Mouse (Mus musculus) brain, embryonic 14.5 days (tissue): ENCODE data around the gene Cep164.

ENCODE experiments used
- CTCF ChIP-seq: fragments of 200-500 bp; IDR thresholded peaks from 2 replicates; pipeline ENCODE4 v1.5.1; 2012; ENCODE audit warnings: inconsistent platforms, mild to moderate bottlenecking, moderate library complexity, borderline replicate concordance; ENCODE audit not compliant: insufficient read depth, insufficient read length; ENCODE audit errors: extremely low read depth
- POLR2A ChIP-seq: fragments of 200-500 bp; IDR thresholded peaks from 2 replicates; pipeline ENCODE4 v1.6.1; 2012; ENCODE audit warnings: mild to moderate bottlenecking, inconsistent platforms, borderline replicate concordance; ENCODE audit not compliant: poor library complexity, insufficient read depth, insufficient read length, severe bottlenecking; ENCODE audit errors: extremely low read depth

DNA sequence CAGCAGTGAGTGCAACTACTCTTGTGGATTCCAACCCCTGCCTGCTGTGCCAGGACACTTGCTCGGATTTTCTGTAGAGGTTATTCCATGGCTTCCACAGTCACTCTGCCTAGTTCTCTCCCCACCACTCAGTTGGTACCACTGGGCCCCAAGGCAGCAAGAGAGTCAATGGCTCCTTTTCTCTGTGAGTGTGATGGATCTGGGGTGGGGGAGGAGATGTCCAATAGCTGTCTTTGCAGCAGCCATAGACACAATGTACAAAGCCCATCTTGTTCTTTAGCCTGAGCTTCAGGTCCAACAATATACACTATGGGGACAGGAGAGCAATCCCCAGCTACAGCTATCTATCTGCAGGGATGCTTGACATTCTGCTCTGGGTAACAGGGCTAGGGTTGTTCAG, 25.6 kb upstream of the Cep164 start:
- TF ChIP-seq CTCF (no peak), POLR2A (no peak)
